Mouse (Mus musculus) skeletal muscle tissue, postnatal 0 days (tissue): ENCODE data around the gene Ufl1. TPM values are rescaled to one million over a fixed set of nuclear protein-coding genes. Genes with fewer than 3 reads are reported as not detected.

Source experiments
- polyA plus RNA-seq: library from polyadenylated mRNA; unstranded; fragments of >200 nt; fragmentation: Nextera tagmentation; extraction: Ambion mirVana; gene quantifications from 2 replicates; pipeline ENCODE4 v1.2.1, GENCODE M21; 2015

Ufl1 gene
- 42.3 and 46.0 TPM in 2 replicates for polyA plus RNA-seq

DNA sequence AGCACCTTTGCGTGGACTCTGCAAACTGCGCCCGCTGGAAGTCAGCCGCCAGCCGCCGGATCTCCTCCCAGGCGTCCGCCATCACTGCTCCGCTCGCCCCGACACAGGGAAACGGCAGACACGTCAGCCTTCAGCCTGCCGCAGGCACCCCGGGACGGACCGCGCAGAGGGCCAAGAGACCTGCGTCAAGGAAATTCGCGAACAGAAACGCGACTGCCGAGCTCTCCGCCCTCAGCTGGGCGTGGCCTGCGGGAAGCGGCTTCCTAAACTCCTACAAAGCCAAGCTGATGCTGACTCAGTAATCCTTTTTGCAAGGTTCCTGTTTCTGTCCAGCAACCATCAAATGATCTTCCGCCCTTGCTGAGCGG is at the start of gene Ufl1:
Gene Ufl1, minus strand, starts transcription at position 151 of the 368 bp plus-strand sequence.

DNA sequence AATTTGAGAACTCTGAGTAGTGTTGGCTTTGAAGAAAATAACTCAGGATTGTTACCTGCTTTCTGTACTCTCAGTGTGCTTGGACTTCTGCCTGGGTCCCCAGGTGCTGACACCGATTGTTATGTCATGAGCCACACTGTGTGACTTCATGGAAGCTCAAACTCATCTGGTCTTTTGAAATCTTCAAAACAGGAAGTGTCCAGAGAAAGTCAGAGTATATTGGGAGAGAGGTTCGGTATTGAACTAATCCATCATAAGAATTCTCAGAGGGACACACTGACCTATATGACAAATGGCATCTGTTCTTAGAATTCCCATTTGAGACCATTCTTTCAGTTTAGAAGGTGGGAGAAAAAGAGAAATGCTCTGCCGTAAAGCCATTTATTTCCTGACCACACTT is 38.8 kb downstream of the Ufl1 start, which contains the start of gene Fhl5:
Gene Fhl5, minus strand, starts transcription at position 101 of the 400 bp plus-strand sequence.

Other genes with a start within 250 kb of the Ufl1 start
- gene Fhl5, start 38.9 kb downstream of the Ufl1 start, polyA plus RNA-seq: 0.53 and 0.87 TPM in 2 replicates